Mouse (Mus musculus) limb, embryonic 13.5 days (tissue): Measurements from ENCODE around the gene Cpsf4l. TPM values are rescaled to one million over a fixed set of nuclear protein-coding genes. Genes with fewer than 3 reads are reported as not detected.

Source experiments
- ATAC-seq: fragments of 200-750 bp; cut with Nextera tagmentation; 2 replicates; pipeline ENCODE4 v1.8.0; 2017; ENCODE audit warnings: low read depth, moderate number of reproducible peaks, moderate TSS enrichment; ENCODE audit not compliant: low FRiP score
- H3K27ac ChIP-seq: fragments of 300-500 bp; sonication (generic); 2 replicates; pipeline ENCODE4 v1.5.1; 2015; ENCODE audit warnings: inconsistent platforms, mild to moderate bottlenecking, moderate library complexity
- H3K27me3 ChIP-seq: fragments of 300-500 bp; sonication (generic); 2 replicates; pipeline ENCODE4 v1.6.1; 2015; ENCODE audit warnings: mild to moderate bottlenecking, inconsistent platforms
- H3K36me3 ChIP-seq: fragments of 300-500 bp; sonication (generic); 2 replicates; pipeline ENCODE4 v1.6.1; 2015; ENCODE audit warnings: inconsistent platforms, mild to moderate bottlenecking, moderate library complexity
- H3K4me1 ChIP-seq: fragments of 300-500 bp; sonication (generic); 2 replicates; pipeline ENCODE4 v1.6.1; 2015; ENCODE audit warnings: inconsistent platforms
- H3K4me2 ChIP-seq: fragments of 300-500 bp; sonication (generic); replicated peaks from 2 replicates; pipeline ENCODE4 v1.6.1; 2015; ENCODE audit warnings: inconsistent platforms, mild to moderate bottlenecking, moderate library complexity
- H3K4me3 ChIP-seq: fragments of 300-500 bp; sonication (generic); 2 replicates; pipeline ENCODE4 v1.5.1; 2015; ENCODE audit warnings: moderate library complexity, mild to moderate bottlenecking, inconsistent platforms
- H3K9ac ChIP-seq: fragments of 300-500 bp; sonication (generic); 2 replicates; pipeline ENCODE4 v1.6.1; 2015; ENCODE audit warnings: mild to moderate bottlenecking, inconsistent platforms
- H3K9me3 ChIP-seq: fragments of 300-500 bp; sonication (generic); 2 replicates; pipeline ENCODE4 v1.6.1; 2016; ENCODE audit warnings: inconsistent platforms
- WGBS: fragments of 180-500 bp; shearing (Covaris S2); methylation state at CpG from one replicate; pipeline ENCODE4 v1.1.7; 2015; 5-methylcytosine and 5-hydroxymethylcytosine counted together
- polyA plus RNA-seq: library from polyadenylated mRNA; unstranded; fragments of >200 nt; fragmentation: Nextera tagmentation; extraction: Ambion mirVana; gene quantifications from 2 replicates; pipeline ENCODE4 v1.2.1, GENCODE M21; 2015

The Cpsf4l gene
- 0.37 and 0.70 TPM in 2 replicates for polyA plus RNA-seq

- Histone ChIP-seq H3K4me1 (peaks cover 25% of the 10 kb centered on the region), H3K36me3 (peaks cover 9% of the 10 kb centered on the region), H3K9me3 (no peaks in the 10 kb centered on the region), H3K4me2 (peak within 1 kb of the TSS; percentile 34), H3K27ac (peak within 1 kb of the TSS; percentile 52; the same call in 1 of the 2 replicates), H3K4me3 (no peak within 1 kb of the TSS), H3K27me3 (peaks cover 15% of the 10 kb centered on the region; the same call in 1 of the 2 replicates), H3K9ac (peak within 1 kb of the TSS; percentile 55)
- peak; percentile 29; the same call in 1 of the 2 replicates for ATAC-seq
- WGBS, result 8% methylated on average over 11 of the region's 11 CpGs
Measured at GRCm38 (mm10) chr11:113709731-113710256, at the start of gene Cpsf4l. Gene Cpsf4l (minus strand): TSS chr11:113710017.

- ATAC-seq, result no peak
- WGBS, result 89% methylated on average over 5 of the region's 5 CpGs
- Histone ChIP-seq H3K9me3 (no peaks in the 10 kb centered on the region), H3K4me1 (peaks cover 26% of the 10 kb centered on the region), H3K4me3 (no peak overlapping the region), H3K9ac (no peak overlapping the region), H3K4me2 (no peak overlapping the region), H3K27ac (no peak overlapping the region), H3K27me3 (no peaks in the 10 kb centered on the region), H3K36me3 (no peaks in the 10 kb centered on the region)
Measured at GRCm38 (mm10) chr11:113758851-113759250, 49.0 kb upstream of the Cpsf4l start.

- no peaks in the 10 kb centered on the region for H3K27me3 ChIP-seq
- H3K4me2 ChIP-seq, result no peak overlapping the region
- no peaks in the 10 kb centered on the region for H3K36me3 ChIP-seq
- H3K4me1 ChIP-seq, result peaks cover 23% of the 10 kb centered on the region
- no peaks in the 10 kb centered on the region for H3K9me3 ChIP-seq
- 91% methylated on average over 12 of the region's 12 CpGs for WGBS
- no peak overlapping the region for H3K9ac ChIP-seq
- no peak overlapping the region for H3K27ac ChIP-seq
- H3K4me3 ChIP-seq, result no peak overlapping the region
- ATAC-seq, result no peak
Measured at GRCm38 (mm10) chr11:113756578-113756977, 46.8 kb upstream of the Cpsf4l start.

GRCm38 (mm10) chr11:113755878-113756277, 46.1 kb upstream of the Cpsf4l start:
- 93% methylated on average over 14 of the region's 14 CpGs for WGBS
- Histone ChIP-seq H3K9ac (no peak overlapping the region), H3K36me3 (no peaks in the 10 kb centered on the region), H3K9me3 (no peaks in the 10 kb centered on the region), H3K4me1 (peaks cover 23% of the 10 kb centered on the region), H3K27me3 (no peaks in the 10 kb centered on the region), H3K27ac (no peak overlapping the region), H3K4me3 (no peak overlapping the region), H3K4me2 (no peak overlapping the region)
- no peak for ATAC-seq

- peaks cover 23% of the 10 kb centered on the region for H3K4me1 ChIP-seq
- H3K27me3 ChIP-seq, result no peaks in the 10 kb centered on the region
- no peak overlapping the region for H3K4me2 ChIP-seq
- ATAC-seq, result no peak
- 20% methylated on average over 9 of the region's 9 CpGs for WGBS
- no peaks in the 10 kb centered on the region for H3K9me3 ChIP-seq
- H3K9ac ChIP-seq, result no peak overlapping the region; the same call in 1 of the 2 replicates
- no peaks in the 10 kb centered on the region for H3K36me3 ChIP-seq
- 0 out of 2 replicates have a peak overlapping the region, but pooled peaks have one; percentile 3 for H3K27ac ChIP-seq
- H3K4me3 ChIP-seq, result no peak overlapping the region
Measured at GRCm38 (mm10) chr11:113754845-113755244, 45.0 kb upstream of the Cpsf4l start.

GRCm38 (mm10) chr11:113752685-113753430, 43.0 kb upstream of the Cpsf4l start:
- 95% methylated on average over 10 of the region's 10 CpGs for WGBS
- ATAC-seq, result no peak
- Histone ChIP-seq H3K4me2 (peak overlapping the region; percentile 93), H3K36me3 (peaks cover 8% of the 10 kb centered on the region; the same call in 1 of the 2 replicates), H3K4me3 (no peak overlapping the region), H3K9ac (no peak overlapping the region), H3K4me1 (peaks cover 41% of the 10 kb centered on the region), H3K27me3 (no peaks in the 10 kb centered on the region), H3K27ac (no peak overlapping the region), H3K9me3 (no peaks in the 10 kb centered on the region)

GRCm38 (mm10) chr11:113752158-113752661, 42.4 kb upstream of the Cpsf4l start:
- Histone ChIP-seq H3K27ac (peak overlapping the region; percentile 99), H3K4me1 (peaks cover 48% of the 10 kb centered on the region), H3K4me3 (peak overlapping the region; percentile 87), H3K9ac (peak overlapping the region; percentile 94), H3K27me3 (no peaks in the 10 kb centered on the region), H3K9me3 (no peaks in the 10 kb centered on the region), H3K4me2 (peak overlapping the region; percentile 93), H3K36me3 (peaks cover 8% of the 10 kb centered on the region; the same call in 1 of the 2 replicates)
- WGBS, result 17% methylated on average over 15 of the region's 15 CpGs
- no peak for ATAC-seq

GRCm38 (mm10) chr11:113751484-113752084, 41.8 kb upstream of the Cpsf4l start, which contains the start of gene Cdc42ep4:
Gene Cdc42ep4 (minus strand): TSS chr11:113751881.
- H3K4me1 ChIP-seq, result peaks cover 52% of the 10 kb centered on the region
- peak within 1 kb of the TSS; percentile 93 for H3K4me2 ChIP-seq
- peak within 1 kb of the TSS; percentile 87 for H3K4me3 ChIP-seq
- peaks cover 8% of the 10 kb centered on the region; the same call in 1 of the 2 replicates for H3K36me3 ChIP-seq
- H3K9ac ChIP-seq, result peak within 1 kb of the TSS; percentile 94
- H3K27me3 ChIP-seq, result no peaks in the 10 kb centered on the region
- peak within 1 kb of the TSS; percentile 99 for H3K27ac ChIP-seq
- no peaks in the 10 kb centered on the region for H3K9me3 ChIP-seq
- under 1% methylated on average over 44 of the region's 44 CpGs for WGBS
- ATAC-seq, result peak; percentile 85

GRCm38 (mm10) chr11:113750571-113751483, 41.0 kb upstream of the Cpsf4l start:
- ATAC-seq, result peak; percentile 54
- Histone ChIP-seq H3K4me2 (peak overlapping the region; percentile 93), H3K9ac (peak overlapping the region; percentile 94), H3K4me1 (peaks cover 57% of the 10 kb centered on the region), H3K9me3 (no peaks in the 10 kb centered on the region), H3K27ac (peak overlapping the region; percentile 99), H3K36me3 (peaks cover 12% of the 10 kb centered on the region; the same call in 1 of the 2 replicates), H3K4me3 (peak overlapping the region; percentile 87), H3K27me3 (no peaks in the 10 kb centered on the region)
- under 1% methylated on average over 65 of the region's 67 CpGs for WGBS

GRCm38 (mm10) chr11:113749749-113750351, 40.0 kb upstream of the Cpsf4l start:
- 4% methylated on average over 9 of the region's 9 CpGs for WGBS

More at GRCm38 (mm10) chr11:113749749-113750351, 40.0 kb upstream of the Cpsf4l start:
- peak overlapping the region; percentile 93 for H3K4me2 ChIP-seq
- peak overlapping the region; percentile 94 for H3K9ac ChIP-seq
- H3K27ac ChIP-seq, result peak overlapping the region; percentile 99
- H3K36me3 ChIP-seq, result peaks cover 20% of the 10 kb centered on the region
- no peaks in the 10 kb centered on the region for H3K9me3 ChIP-seq
- H3K4me3 ChIP-seq, result peak overlapping the region; percentile 87
- peak; percentile 18; the same call in 1 of the 2 replicates for ATAC-seq
- H3K4me1 ChIP-seq, result peaks cover 52% of the 10 kb centered on the region
- H3K27me3 ChIP-seq, result no peaks in the 10 kb centered on the region
